Mouse (Mus musculus): ENCODE data around the gene Denr.
A peak's percentile ranks its signal among the peaks of the same experiment; 100 is the strongest.

Gene Denr

DNA sequence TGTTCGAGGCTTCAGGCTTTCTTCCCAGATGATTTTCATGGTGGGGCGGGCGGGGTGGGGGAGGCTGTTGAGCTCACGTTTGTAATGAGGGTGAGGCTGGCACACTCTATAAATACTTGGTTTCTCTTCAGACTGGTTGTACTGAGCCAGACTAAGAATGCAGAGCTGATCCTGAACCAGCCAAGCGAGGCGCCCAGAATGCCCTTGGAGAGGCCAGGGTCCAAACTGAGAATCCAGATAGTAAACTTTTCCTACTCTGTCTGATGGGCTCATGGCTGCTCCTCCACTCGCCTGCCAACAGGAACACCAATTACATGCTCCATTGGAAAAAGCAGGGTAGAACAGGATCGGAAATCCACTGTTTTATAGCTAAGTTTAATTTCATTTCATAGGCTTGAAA, 62.2 kb downstream of the Denr start:
- no peak for DNase-seq (ENCODE audit: low spot score)

DNA sequence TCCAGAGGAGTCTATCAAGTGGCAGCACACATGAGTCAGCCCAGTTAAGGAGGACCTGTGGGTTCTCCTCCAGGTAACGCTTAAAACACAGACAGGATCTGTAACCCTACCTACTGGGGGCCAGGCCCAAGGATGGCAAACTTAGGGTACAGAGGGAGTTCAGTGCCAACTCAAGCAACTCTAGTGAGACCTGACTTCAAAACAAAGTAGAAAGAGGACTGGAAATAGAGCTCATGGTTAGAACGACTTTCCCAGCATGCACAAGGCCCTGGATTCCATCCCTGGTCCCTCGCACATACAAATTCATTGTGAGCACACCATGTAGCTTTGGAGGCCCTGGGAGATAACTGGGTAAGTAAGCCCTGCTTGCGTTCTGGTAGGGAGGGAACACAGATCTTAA, 63.6 kb downstream of the Denr start:
- no peak for DNase-seq (ENCODE audit: low spot score)

DNA sequence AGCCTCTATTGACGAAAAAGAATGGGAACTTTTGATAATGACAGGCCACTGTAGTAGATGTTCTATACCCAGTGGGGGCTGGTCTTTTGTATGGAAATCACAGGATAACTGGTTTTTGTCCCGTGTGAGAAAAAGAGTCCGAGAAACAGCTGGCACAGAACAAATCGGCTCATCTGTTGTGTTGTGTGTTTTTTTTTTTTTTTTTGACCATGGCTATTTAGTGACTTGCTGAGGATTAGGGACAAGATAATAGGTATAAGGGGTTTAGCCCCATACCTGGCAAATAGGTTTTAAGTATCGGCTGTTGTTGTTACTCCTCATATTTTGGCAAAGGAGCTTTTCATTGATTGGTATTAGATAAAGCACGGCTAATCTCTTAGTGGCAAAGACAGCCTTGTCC, 65.5 kb downstream of the Denr start:
- DNase-seq (ENCODE audit: low spot score) = no peak

DNA sequence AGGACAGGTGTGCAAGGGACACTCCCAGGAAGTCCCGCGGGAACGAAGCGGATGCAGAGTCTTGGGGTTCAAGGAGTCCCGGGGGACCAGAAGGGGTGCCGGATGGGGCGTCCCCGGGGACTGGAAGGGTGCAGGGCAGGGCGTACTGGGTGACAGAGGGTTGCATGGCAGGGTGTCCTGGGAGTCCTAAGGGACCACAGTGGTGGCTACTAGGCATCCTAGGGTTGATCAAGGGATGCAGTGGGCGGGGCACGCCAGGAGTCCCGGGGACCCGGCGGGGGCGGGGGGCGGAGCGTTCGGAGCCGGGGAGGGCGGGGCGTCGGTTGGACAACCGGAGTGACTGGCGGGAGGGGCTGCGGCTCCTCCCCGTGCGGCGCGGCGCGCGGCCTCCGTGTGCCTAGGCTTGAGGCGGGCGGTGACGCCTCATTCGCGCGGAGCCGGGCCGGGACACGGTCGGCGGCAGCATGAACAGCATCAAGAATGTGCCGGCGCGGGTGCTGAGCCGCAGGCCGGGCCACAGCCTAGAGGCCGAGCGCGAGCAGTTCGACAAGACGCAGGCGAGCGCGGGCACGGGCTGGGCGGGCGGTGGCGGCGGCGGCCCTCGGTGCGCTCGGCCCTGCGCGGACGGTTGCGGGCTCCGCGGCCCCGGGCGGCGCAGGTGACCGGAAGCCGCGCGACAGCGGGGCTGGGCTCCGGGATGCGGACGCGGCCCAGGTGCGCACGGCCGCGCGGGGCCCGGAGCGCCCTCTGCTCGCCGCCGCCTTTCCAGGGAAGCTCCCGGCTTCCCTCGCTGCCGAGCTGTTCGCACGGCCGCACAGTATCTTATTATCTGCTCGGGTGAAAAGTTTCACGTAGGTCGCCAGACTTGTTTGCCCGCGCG, 66.6 kb downstream of the Denr start, which contains the start of gene Hip1r:
Gene Hip1r (plus strand): TSS at position 330 of the 880 bp plus-strand sequence.
- peak; percentile 87 for DNase-seq (ENCODE audit: low spot score)

DNA sequence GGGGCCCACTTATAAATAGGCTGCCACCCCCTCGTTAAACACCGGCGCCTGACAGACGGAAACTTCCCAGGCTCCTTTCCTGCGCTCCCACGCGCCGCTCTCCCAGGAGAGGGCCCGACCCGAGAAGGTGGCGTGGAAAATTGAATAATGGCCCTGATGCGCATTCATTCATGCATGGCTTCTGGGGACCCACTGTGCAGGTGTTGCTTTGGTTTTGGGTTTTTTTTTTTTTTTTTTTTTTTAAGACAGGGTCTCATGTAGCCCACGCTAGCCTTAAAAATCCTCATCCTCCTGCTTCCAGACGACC, 67.2 kb downstream of the Denr start:
- DNase-seq (ENCODE audit: low spot score) = no peak

DNA sequence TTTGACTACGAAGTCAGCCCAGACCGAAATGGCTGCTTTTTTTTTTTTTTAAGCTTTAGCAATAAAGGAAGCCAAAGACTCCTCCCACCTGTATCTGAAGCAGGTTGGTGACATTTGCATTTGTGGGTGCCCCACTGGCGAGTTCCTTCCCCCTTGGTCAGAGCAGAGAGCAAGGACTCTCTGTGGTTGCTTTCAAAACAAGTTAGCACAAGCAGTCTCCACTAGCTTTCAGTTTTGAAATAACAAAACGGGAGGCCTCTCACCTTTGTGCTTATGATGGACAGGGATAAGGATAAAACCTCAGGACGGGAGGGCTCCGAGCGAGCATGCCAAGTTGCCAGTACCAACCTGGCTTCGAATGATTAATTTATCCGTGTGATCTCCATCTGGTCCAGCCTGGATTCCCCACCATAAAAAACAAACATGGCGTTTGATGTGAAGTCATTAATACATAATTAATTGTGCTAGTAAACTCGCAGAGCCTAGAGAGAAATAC, 67.7 kb downstream of the Denr start:
- peak; percentile 60 for DNase-seq (ENCODE audit: low spot score)

DNA sequence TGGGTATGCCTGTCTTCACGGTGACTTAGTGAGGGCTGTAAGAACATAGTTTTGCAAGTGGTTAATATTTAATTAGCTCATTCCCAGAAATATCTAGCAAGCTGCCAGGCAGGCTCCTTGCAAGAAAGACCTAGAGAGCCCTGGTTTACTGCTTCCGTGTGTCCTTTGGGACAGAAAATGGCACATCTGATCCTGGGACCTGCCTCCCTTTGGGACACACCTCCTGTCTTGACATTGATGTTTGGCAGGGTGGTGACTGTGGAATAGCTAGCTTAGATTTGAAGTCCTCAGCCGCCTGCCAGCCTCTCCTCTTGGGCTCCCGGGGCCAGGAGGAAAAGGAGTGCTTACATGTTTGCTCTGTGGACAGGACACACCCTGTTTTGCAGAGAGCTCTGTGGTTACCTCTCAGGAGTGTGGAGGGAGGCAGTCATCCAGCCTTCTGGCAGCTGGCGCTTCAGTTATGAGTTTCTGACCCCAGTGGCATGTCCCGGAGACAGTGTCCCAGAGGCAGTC, 68.7 kb downstream of the Denr start:
- peak; percentile 60 for DNase-seq (ENCODE audit: low spot score)

DNA sequence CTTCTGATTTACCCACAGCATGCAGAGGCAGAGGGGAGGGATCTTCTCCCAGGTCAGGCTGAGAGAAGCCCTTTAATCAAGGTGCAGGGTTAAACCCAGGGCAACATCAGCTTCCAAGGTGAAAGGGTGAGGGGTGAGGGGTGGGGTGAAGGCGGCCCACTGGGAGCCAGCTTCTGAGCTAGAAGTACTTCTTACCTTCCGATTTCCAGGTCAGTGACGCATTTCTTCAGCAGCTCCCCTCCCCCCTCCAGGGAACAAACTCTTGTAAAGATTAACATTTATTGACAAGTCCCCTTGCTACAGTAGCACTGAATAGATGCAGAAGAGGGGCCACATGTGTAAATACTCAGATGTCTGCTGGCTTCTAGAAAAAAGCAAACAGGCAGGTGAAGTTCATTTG, 70.3 kb downstream of the Denr start:
- DNase-seq (ENCODE audit: low spot score) = no peak

DNA sequence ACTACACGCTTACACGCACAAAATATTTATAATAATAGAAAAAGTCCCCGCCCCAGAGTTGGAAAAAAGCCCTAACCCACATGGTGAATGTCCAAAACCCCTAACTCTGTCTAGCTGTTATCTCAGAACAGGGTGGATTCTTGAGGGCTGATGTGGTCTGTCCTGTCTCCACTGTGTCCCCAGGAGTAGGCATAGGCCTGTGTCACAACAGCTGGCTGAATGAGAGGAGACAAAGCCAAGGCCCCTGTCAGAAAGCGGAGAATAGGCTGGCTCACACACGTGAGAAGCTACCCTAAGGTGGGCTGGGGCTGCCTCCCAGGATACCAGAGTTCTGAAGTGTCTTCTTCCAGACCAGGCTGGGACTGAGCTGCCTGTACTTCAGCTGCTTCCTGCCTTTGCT, 71.2 kb downstream of the Denr start:
- no peak for DNase-seq (ENCODE audit: low spot score)

All from urinary bladder, postnatal 14 days (tissue).